Mouse (Mus musculus) forebrain, embryonic 13.5 days (tissue): ENCODE data around the gene Tex14. TPM values are rescaled to one million over a fixed set of nuclear protein-coding genes. Genes with fewer than 3 reads are reported as not detected.

Experiments used
- ATAC-seq: fragments of 200-750 bp; cut with Nextera tagmentation; 2 replicates; pipeline ENCODE4 v1.8.0; 2017
- H3K27ac ChIP-seq: fragments of 300-500 bp; sonication (generic); 2 replicates; pipeline ENCODE4 v1.5.1; 2015; ENCODE audit warnings: inconsistent platforms, mild to moderate bottlenecking, moderate library complexity
- H3K27me3 ChIP-seq: fragments of 300-500 bp; sonication (generic); 2 replicates; pipeline ENCODE4 v1.6.1; 2015; ENCODE audit warnings: mild to moderate bottlenecking, inconsistent platforms
- H3K36me3 ChIP-seq: fragments of 300-500 bp; sonication (generic); 2 replicates; pipeline ENCODE4 v1.6.1; 2015; ENCODE audit warnings: mild to moderate bottlenecking, inconsistent platforms; ENCODE audit not compliant: poor library complexity, severe bottlenecking
- H3K4me1 ChIP-seq: fragments of 300-500 bp; sonication (generic); 2 replicates; pipeline ENCODE4 v1.6.1; 2015; ENCODE audit warnings: inconsistent platforms
- H3K4me2 ChIP-seq: fragments of 300-500 bp; sonication (generic); 2 replicates; pipeline ENCODE4 v1.6.1; 2015; ENCODE audit warnings: inconsistent platforms, mild to moderate bottlenecking, moderate library complexity
- H3K4me3 ChIP-seq: fragments of 300-500 bp; sonication (generic); 2 replicates; pipeline ENCODE4 v1.5.1; 2015; ENCODE audit warnings: mild to moderate bottlenecking, inconsistent platforms
- H3K9ac ChIP-seq: fragments of 300-500 bp; sonication (generic); 2 replicates; pipeline ENCODE4 v1.6.1; 2015; ENCODE audit warnings: mild to moderate bottlenecking, inconsistent platforms
- H3K9me3 ChIP-seq: fragments of 300-500 bp; sonication (generic); replicated peaks from 2 replicates; pipeline ENCODE4 v1.6.1; 2016; ENCODE audit warnings: inconsistent platforms
- WGBS: fragments of 180-500 bp; shearing (Covaris S2); methylation state at CpG from one replicate; pipeline ENCODE4 v1.1.7; 2015; 5-methylcytosine and 5-hydroxymethylcytosine counted together
- polyA plus RNA-seq: library from polyadenylated mRNA; unstranded; fragments of >200 nt; fragmentation: Nextera tagmentation; extraction: Ambion mirVana; gene quantifications from 2 replicates; pipeline ENCODE4 v1.2.1, GENCODE M21; 2015

The Tex14 gene
- polyA plus RNA-seq, 1 experiment from 2014 or later, result 0.10 TPM

DNA sequence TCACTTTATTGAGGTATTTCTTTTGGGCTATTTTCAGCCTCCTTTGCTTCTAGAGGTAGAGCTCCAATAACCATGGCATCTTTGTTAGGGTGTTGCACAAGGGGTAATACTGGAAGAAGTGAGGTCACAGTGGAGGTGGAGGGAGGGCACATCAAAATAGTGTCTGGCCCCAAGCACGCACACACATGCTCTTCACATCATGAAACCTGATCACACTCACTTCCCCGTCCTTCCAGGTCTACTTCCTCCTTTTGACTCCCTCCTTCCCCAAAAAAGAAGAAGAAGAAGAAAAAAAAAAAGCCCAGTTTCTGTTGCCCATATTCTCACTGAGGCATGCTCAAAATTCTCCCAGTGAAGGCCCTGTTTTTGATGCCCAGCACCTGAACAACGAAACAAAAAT is 122.5 kb downstream of the Tex14 start:
- Histone ChIP-seq H3K36me3 (no peaks in the 10 kb centered on the region), H3K9me3 (no peaks in the 10 kb centered on the region), H3K27me3 (no peaks in the 10 kb centered on the region), H3K4me1 (peaks cover 4% of the 10 kb centered on the region; the same call in 1 of the 2 replicates), H3K9ac (no peak overlapping the region), H3K4me3 (no peak overlapping the region), H3K4me2 (no peak overlapping the region), H3K27ac (no peak overlapping the region)
- ATAC-seq, result no peak
- 79% methylated on average over 3 of the region's 3 CpGs for WGBS

DNA sequence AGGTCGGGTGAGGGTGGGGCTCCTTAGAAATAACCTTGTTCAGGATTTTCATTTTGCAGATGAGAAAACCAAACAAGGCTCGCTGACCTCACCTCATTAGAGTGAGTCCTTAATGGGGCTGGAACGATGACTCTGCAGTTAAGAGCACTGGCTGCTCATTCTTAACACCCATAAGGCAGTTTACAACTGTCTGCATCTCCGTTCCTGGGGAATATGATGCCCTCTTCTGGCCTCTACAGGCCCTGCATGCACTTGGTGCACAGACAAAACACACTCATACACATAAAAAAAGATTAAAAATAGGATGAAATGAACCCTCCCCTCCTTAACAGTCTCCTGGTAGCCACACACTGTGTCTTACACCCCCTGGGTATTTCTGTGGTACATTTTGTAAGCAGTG is 123.1 kb downstream of the Tex14 start:
- Histone ChIP-seq H3K4me3 (no peak overlapping the region), H3K9me3 (no peaks in the 10 kb centered on the region), H3K27me3 (no peaks in the 10 kb centered on the region), H3K27ac (no peak overlapping the region), H3K4me2 (no peak overlapping the region), H3K4me1 (peaks cover 4% of the 10 kb centered on the region; the same call in 1 of the 2 replicates), H3K9ac (no peak overlapping the region), H3K36me3 (no peaks in the 10 kb centered on the region)
- WGBS, result 58% methylated on average over 4 of the region's 4 CpGs
- no peak for ATAC-seq

DNA sequence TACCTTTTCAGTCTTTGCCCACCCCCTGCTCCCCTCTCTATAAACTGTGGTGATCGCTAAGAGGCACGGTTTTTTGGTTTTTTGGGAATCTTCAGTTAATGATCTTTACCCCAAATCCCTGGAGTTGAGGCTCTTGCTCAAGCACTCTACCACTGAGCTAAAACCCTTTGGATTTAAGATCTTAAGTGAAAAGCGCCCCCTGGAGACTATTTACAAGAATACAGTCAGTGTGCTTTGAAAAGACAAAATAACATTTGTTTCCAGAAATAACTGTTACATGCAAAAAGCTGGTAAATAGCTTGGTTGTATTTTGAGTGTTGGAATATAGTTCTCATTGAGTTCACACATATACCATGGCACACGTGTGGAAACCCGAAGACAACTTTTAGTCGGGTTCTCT is 126.8 kb downstream of the Tex14 start:
- H3K4me2 ChIP-seq, result no peak overlapping the region
- no peak overlapping the region for H3K27ac ChIP-seq
- no peaks in the 10 kb centered on the region for H3K9me3 ChIP-seq
- H3K9ac ChIP-seq, result no peak overlapping the region
- H3K36me3 ChIP-seq, result no peaks in the 10 kb centered on the region
- no peaks in the 10 kb centered on the region for H3K4me1 ChIP-seq
- no peak for ATAC-seq
- WGBS, result 55% methylated on average over 6 of the region's 6 CpGs
- no peak overlapping the region for H3K4me3 ChIP-seq
- no peaks in the 10 kb centered on the region for H3K27me3 ChIP-seq

DNA sequence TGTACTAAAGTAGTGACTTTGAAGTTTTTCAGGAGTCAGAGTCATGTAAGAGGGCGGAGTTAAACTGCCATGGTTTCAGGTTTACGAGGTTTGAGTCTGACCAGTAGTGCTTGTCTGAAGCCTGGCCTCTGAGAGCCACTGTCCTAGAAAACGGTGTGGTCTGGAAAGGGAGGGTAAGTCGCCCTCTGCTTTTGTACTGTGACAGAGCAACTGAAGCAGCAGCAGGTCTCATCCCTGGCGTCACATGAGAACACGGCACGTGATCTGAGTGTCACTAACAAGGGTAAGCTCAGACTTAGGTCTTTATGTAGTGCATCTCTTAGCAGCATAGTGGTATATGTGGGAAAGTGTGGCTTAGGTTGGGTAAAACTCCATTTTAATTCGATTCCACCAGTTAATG is 137.4 kb downstream of the Tex14 start:
- Histone ChIP-seq H3K4me3 (no peak overlapping the region), H3K4me2 (no peak overlapping the region), H3K9me3 (no peaks in the 10 kb centered on the region), H3K4me1 (no peaks in the 10 kb centered on the region), H3K27ac (no peak overlapping the region), H3K9ac (no peak overlapping the region), H3K36me3 (no peaks in the 10 kb centered on the region), H3K27me3 (no peaks in the 10 kb centered on the region)
- ATAC-seq, result no peak
- WGBS, result 43% methylated on average over 8 of the region's 8 CpGs

DNA sequence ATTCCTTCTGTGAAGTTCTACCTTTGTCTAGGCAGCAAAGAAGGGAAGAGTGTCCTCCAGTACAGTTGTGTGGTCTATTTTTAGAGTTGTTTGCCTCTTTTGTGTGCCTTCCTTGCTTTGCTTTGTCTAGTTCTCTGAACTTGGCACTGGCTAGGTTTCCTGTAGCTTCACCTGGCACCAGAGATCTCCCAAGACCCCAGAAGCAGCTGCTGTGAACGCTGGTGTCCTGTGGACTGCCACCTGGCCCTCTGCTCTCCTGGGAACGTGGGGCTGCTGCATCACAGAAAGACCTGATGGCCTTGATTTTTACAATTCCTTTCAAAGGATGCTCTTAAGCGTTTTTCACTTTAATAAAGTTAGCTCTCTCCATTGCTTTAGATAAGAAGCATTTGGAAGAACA is 138.0 kb downstream of the Tex14 start:
- H3K36me3 ChIP-seq, result no peaks in the 10 kb centered on the region
- ATAC-seq, result no peak
- no peak overlapping the region for H3K4me3 ChIP-seq
- WGBS, result 51% methylated on average over 3 of the region's 3 CpGs
- no peaks in the 10 kb centered on the region for H3K9me3 ChIP-seq
- no peak overlapping the region for H3K4me2 ChIP-seq
- no peak overlapping the region for H3K27ac ChIP-seq
- no peaks in the 10 kb centered on the region for H3K4me1 ChIP-seq
- H3K9ac ChIP-seq, result no peak overlapping the region
- H3K27me3 ChIP-seq, result no peaks in the 10 kb centered on the region

DNA sequence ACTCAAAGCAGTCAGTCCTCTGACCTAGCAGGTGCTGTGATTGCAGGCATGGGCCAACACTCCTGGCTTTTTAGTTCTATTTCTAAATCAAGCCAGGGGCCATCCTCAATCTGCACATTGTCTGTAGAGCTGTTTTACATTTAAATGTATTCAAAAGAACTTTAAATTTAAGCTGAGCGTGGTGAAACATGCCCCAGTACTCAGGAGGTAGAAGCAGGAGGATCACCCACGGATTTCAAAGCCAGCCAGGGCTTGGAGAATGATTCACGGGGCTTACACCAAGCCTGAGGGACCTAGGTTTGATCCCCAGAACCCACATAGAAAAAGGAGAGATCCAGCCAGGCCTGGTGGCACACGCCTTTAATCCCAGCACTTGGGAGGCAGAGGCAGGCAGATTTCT is 148.5 kb downstream of the Tex14 start:
- H3K27me3 ChIP-seq, result no peaks in the 10 kb centered on the region
- no peak overlapping the region for H3K9ac ChIP-seq
- WGBS, result 69% methylated on average over 4 of the region's 4 CpGs
- no peaks in the 10 kb centered on the region for H3K9me3 ChIP-seq
- no peak overlapping the region for H3K27ac ChIP-seq
- peaks cover 11% of the 10 kb centered on the region; the same call in 1 of the 2 replicates for H3K4me1 ChIP-seq
- ATAC-seq, result no peak
- H3K4me2 ChIP-seq, result no peak overlapping the region
- H3K36me3 ChIP-seq, result no peaks in the 10 kb centered on the region
- no peak overlapping the region for H3K4me3 ChIP-seq

DNA sequence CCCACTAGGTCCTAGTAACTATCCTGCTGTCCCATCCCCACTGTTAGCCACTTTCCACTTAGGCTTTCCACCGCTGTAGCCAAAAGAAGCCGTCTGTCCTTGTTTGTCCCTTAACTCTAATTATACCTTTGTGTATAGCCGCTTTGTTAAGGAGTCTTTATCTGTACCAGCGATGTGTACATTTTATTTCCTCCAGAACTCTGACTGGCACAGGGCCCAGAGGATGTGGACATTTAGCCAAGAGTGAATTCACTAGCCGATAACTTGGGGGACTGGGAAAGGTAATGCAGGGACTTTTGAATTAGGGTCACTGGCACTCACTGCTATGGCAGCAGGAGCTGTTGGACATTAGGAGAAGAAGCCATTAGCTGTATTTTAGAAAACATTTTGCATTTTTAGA is 149.5 kb downstream of the Tex14 start:
- Histone ChIP-seq H3K27ac (no peak overlapping the region), H3K27me3 (no peaks in the 10 kb centered on the region), H3K9ac (no peak overlapping the region), H3K4me1 (peaks cover 11% of the 10 kb centered on the region; the same call in 1 of the 2 replicates), H3K4me2 (no peak overlapping the region), H3K4me3 (no peak overlapping the region), H3K36me3 (no peaks in the 10 kb centered on the region), H3K9me3 (no peaks in the 10 kb centered on the region)
- ATAC-seq, result no peak
- WGBS, result 32% methylated on average over 5 of the region's 5 CpGs

DNA sequence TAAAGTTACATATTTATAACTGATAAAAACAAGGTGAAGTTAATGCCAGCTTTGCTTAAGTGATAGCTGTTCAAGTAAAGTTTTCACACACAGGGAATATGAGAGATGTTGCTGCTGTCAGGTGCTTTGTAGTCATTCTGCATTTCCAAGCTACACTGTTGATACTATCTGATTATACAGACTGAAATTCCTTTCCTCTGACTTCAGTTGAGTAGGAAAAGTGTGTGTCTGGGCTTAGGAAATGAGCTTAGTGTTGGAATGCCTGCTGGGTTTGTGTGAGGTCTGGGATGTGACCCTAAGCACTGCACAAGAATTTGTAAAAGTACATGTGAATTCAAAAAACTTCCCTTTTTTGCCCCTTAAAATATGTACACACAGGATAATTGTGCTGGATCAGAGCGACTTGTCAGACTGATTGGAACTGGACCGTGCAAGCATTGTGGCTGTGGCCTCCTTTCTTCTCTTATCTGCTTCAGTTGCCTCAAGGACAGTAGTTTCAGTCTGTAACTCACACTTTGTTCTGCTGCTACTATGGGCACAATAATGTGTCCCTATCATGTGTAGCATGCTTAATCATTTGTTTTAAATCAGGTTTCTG is 150.3 kb downstream of the Tex14 start:
- H3K4me3 ChIP-seq, result no peak overlapping the region
- H3K36me3 ChIP-seq, result no peaks in the 10 kb centered on the region
- H3K27me3 ChIP-seq, result no peaks in the 10 kb centered on the region
- H3K4me2 ChIP-seq, result no peak overlapping the region
- H3K9ac ChIP-seq, result no peak overlapping the region
- H3K4me1 ChIP-seq, result peaks cover 11% of the 10 kb centered on the region; the same call in 1 of the 2 replicates
- 31% methylated on average over 2 of the region's 2 CpGs for WGBS
- no peaks in the 10 kb centered on the region for H3K9me3 ChIP-seq
- H3K27ac ChIP-seq, result no peak overlapping the region
- no peak for ATAC-seq

DNA sequence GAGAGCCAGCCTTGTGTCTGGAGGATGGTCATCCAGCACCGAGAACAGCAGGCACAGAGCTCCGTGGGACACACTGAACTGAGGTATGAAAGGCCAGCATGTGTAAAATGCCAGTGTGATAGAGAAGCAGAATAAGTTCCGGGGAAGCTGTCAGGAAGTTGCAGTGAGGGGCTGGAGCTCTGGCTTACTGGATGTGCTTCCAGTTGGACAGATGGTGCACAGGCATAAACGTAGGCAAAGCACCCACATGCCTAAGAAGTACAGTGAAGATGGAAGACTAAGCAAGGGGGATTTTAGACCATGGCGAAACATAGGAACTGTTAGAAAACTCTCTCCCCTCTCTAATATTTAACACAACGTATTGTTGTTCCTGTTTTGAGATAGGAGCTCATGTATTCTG is 156.3 kb downstream of the Tex14 start:
- Histone ChIP-seq H3K9me3 (no peaks in the 10 kb centered on the region), H3K4me1 (no peaks in the 10 kb centered on the region), H3K4me3 (no peak overlapping the region), H3K4me2 (no peak overlapping the region), H3K9ac (no peak overlapping the region), H3K27ac (no peak overlapping the region), H3K27me3 (no peaks in the 10 kb centered on the region), H3K36me3 (no peaks in the 10 kb centered on the region)
- ATAC-seq, result no peak
- WGBS, result 83% methylated on average over 6 of the region's 6 CpGs

DNA sequence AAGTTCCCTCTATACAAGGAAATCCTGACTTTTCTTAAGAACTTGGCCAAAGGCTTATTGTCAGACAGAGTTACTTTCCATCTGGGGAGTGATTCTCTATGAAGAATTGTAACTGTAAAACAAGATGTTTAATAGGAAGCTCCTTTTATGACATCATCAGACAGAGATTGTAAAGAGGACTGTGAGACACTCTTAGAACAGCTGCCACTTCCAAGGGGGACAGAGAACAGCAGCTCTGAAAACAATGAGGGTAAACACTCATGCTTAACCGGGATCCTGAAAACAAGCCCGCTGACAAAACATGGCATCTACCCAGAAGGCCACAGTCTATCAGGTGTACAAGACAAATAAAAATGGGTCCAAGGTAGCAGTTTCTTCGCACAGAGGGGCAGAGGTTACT is 161.6 kb downstream of the Tex14 start, which contains the start of gene Gm11492:
Gene Gm11492 (plus strand): TSS at position 153 of the 400 bp plus-strand sequence.
- WGBS, result 82% methylated on average over 3 of the region's 3 CpGs

DNA sequence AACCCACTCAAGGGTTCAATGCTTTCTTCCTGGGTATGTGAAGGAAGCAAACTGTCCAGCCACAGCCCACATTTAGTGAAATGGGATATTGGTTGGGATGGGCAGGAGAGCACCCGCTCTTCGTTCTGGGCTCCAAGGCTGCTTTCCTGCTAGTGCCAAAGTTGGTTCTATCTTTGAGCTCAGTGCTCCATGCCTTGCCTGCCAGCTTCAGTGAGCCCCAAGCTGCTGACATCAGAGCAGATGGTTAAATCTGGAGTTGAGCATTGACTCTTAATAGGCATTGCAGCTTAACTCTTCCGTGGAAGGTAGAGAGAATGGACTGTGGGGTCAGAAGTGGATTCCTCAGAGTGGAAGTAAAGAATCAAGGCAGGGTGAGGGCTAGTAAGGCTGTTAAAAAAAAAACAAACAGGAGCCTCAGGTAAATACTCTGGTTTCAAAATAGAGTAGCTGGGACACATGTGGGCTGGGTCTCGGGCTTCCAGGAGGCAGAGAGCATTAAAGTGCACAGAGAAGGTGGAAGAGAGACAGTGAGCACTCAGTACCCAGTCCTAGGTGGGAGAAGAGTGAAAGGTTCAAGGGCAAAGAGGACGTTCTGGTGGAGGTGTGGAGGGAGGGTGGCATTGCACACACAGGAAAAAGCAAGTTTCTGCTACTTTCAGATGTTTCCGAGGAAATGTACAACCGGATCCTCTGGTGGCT is 163.5 kb downstream of the Tex14 start, which contains the start of gene Sept4:
Gene Sept4 (plus strand): TSS at position 649 of the 699 bp plus-strand sequence.
- no peak for ATAC-seq
- Histone ChIP-seq H3K9me3 (no peaks in the 10 kb centered on the region), H3K36me3 (no peaks in the 10 kb centered on the region), H3K4me1 (no peaks in the 10 kb centered on the region), H3K27me3 (no peaks in the 10 kb centered on the region), H3K4me3 (no peak within 1 kb of the TSS), H3K4me2 (no peak within 1 kb of the TSS), H3K9ac (no peak within 1 kb of the TSS), H3K27ac (no peak within 1 kb of the TSS)
- WGBS, result 85% methylated on average over 7 of the region's 7 CpGs

More for the DNA sequence above, 161.6 kb downstream of the Tex14 start, which contains the start of gene Gm11492:
- H3K36me3 ChIP-seq, result no peaks in the 10 kb centered on the region
- H3K4me2 ChIP-seq, result no peak within 1 kb of the TSS
- no peaks in the 10 kb centered on the region for H3K27me3 ChIP-seq
- no peak within 1 kb of the TSS for H3K27ac ChIP-seq
- no peaks in the 10 kb centered on the region for H3K4me1 ChIP-seq
- H3K9ac ChIP-seq, result no peak within 1 kb of the TSS
- no peaks in the 10 kb centered on the region for H3K9me3 ChIP-seq
- ATAC-seq, result no peak
- H3K4me3 ChIP-seq, result no peak within 1 kb of the TSS

DNA sequence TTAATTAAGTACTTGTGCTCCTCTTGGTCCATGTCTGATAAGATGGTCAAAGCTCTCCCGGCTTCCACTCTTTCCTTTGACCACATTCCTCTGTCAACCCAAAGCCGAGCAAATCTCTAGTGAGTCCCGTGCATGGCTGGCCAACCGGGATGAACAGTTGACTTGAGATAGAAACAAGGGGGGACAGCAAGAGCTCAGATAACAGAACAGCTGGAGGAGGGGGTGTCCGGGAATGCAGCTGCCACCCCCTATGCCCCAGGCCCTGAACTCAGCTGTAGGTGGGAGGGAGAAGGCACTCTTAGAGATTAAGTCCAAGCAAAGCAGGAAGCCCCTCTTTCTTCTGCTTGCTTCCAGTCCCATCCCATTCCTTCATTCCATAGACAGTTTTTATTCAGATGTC is 165.9 kb downstream of the Tex14 start:
- Histone ChIP-seq H3K9ac (no peak overlapping the region), H3K4me3 (no peak overlapping the region), H3K27ac (no peak overlapping the region), H3K4me2 (no peak overlapping the region), H3K36me3 (no peaks in the 10 kb centered on the region), H3K27me3 (no peaks in the 10 kb centered on the region), H3K4me1 (no peaks in the 10 kb centered on the region), H3K9me3 (no peaks in the 10 kb centered on the region)
- ATAC-seq, result no peak
- WGBS, result 77% methylated on average over 5 of the region's 5 CpGs
